Mouse (Mus musculus) kidney, adult 9 months (tissue): Measurements from ENCODE around the gene Gbp8.
"Not testable (repeated sequence)": the region's sequence is repeated elsewhere in the genome, so short reads cannot be mapped to it uniquely, and the experiment has no call there.

Experiments used
- DNase-seq: peaks from one replicate; pipeline ENCODE4 v3.0.0; 2022

Gene Gbp8

DNA sequence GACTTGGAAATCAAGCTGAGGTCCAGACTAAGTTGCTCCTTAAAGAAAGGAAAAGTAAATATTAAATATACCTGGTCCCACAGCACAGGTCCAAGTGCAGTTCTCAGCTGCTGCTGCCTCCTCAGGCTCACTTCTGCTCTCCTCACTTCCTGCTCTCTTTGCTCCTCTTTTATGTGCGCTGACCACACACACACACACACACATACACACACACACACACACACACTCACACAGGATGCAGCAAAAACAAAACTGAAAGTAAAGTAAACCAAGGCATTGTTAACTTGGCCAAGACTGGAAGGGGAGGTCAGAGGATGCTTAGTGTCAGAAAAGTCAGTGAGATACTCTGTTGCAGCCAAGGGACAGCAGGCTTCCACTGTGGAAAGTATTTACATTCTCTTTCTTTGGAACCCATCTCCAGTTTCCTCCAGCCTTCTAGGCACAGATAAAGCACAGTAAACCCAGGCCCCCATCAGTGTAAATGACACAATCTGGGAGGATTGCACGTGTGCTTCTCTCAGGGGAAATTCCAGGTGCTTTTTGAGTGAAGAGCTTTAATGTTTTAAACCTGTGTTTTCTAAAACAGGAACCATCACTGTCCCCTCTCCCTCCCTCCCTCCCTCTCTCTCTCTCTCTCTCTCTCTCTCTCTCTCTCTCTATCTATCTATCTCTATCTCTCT is at the start of gene Gbp8, which contains the start of the genes Gbp9 and Gbp4:
Gene Gbp8, minus strand, starts transcription at position 132 of the 680 bp plus-strand sequence.
Gene Gbp9, minus strand, starts transcription at position 131 of the 680 bp plus-strand sequence.
Gene Gbp4, minus strand, starts transcription at position 178 of the 680 bp plus-strand sequence.
- peak; percentile 61 for DNase-seq

GRCm38 (mm10) chr5:105181446-105181845 is 42.1 kb upstream of the Gbp8 start:
- no peak for DNase-seq

DNA sequence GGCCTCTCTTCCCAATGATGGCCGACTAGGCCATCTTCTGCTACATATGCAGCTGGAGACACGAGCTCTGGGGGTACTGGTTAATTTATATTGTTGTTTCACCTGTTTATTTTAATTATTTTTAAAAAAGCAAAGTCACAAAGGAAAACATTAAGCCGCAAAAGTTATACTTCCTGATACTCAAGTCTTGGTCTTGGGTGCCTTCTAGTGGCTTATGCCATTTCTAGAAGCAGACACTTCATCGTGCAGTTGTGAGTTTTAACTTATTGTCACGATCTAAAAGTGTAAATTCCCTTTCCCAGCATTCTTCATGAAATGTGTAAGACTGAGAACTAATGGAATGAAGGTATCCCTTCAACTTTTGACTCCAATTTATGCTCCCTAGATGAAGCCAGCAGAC is 17.2 kb upstream of the Gbp8 start:
- DNase-seq: no peak

DNA sequence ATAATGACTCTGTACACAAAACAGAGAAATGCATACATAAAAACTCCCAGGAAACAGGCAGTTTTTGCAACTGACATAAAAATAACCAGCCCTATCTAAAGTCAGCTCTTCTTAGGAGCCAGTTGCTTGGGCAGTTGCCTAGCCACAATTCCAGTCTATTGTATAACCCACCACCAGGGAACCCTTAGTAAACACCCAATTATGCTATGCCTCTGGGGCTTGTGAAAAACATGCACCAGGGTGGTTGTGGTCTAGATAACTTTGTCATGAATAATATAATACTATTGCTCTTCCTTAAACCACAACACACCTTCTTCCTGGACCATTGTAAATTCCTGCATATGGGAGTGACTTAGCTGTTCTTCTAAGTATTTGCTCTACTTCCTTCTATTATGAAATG is 14.7 kb upstream of the Gbp8 start:
- DNase-seq: no peak

- DNase-seq: not testable (repeated sequence)
Observed at GRCm38 (mm10) chr5:105148062-105148461, 8.7 kb upstream of the Gbp8 start.

DNA sequence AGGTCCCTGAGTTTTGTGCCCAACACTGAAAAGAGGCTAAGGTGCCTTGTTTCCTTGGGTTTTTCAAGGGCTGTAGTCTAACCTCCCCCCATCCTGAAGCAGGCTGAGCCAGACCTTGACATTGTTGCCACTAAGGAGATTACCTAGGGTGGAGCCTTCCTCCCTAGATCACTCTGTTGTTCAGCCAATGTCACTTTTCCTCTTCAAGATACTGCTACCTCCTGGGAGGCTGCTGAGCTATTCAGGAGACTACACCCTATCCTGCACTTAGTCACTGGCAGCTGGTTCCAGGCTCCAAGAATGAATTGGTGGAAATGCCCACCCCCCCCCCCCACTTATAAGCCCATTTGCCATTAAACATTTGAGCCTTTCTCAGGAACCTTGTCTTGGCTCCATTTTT is 7.1 kb upstream of the Gbp8 start:
- peak; percentile 40 for DNase-seq

GRCm38 (mm10) chr5:105145731-105146130 is 6.4 kb upstream of the Gbp8 start:
- peak; percentile 40 for DNase-seq

DNA sequence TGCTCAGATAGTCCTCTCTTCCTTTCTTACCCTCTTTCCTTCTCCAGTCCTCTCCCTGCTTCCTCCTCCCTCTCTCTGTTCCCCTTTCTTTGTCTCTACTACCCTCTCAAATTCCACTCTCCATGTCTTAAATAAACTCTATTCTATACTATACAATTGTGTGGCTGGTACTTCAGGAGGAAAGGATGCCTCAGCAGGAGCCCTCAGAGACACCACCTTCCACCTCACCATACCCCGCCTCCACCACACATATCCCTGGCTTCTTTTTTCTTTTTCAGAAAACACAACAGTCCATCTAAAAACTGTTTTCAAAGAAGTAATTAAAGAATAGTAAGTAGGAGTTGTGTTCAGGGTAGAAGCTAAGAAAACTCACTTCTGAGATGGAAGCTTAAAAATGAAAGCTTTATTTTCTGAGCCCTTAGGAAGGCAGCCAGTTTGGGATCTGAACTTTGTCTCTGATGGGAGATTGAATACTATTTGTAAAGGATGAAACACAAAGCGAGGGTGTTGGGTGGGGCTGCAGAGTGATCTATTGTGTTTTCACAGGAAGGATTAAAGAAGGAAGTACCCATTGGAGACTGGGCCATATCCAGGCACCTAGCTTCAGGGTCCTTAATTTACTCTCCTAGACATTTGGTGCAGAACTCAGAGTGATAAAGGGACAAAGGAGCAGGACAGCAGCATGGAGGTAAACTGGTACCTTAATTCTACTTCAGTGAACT is 910 bp upstream of the Gbp8 start:
- not testable (repeated sequence) for DNase-seq

- no peak for DNase-seq
Observed at GRCm38 (mm10) chr5:105138906-105139305, 434 bp downstream of the Gbp8 start.

- not testable (repeated sequence) for DNase-seq
Observed at GRCm38 (mm10) chr5:105136706-105137304, 2.5 kb downstream of the Gbp8 start.

- not testable (repeated sequence) for DNase-seq
Observed at GRCm38 (mm10) chr5:105121731-105122130, 17.6 kb downstream of the Gbp8 start.

DNA sequence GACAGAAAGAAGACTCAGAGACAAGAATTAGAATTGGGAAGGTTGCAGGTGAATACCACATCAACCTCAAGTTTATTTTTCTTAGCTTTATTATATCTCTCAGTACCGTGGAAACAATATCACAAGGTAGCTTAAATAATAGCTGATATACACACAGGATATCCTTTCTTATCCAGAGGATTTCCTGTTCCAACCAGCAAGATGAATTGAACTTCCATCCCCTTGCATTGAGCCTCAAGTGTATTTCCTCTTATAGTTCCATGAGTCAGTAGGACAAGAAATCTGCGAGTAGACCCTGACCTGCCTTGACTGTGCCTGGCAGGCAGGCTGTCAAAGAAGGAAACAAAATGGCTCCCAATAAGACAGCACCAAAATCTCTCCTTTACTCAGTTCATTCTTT is 23.6 kb downstream of the Gbp8 start:
- no peak for DNase-seq

DNA sequence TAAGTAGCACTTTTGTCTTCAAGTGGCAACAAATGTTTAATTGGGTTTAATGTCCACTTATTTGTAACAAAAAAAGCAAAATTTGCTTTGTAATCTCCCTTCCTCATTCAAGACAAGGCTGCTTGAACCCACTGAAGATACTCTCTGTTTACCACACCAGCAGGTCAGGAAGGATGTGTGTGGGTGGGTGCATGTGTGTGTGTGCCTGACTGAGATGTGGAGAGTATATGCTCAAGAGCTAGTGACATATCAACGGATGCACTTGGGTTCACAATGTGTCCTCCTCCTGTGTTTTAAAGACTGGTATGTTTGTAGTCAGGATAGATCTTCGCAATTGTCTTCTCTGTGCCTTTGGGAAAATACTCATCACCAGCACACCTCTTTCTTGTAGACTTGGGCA is 24.6 kb downstream of the Gbp8 start:
- DNase-seq: no peak

DNA sequence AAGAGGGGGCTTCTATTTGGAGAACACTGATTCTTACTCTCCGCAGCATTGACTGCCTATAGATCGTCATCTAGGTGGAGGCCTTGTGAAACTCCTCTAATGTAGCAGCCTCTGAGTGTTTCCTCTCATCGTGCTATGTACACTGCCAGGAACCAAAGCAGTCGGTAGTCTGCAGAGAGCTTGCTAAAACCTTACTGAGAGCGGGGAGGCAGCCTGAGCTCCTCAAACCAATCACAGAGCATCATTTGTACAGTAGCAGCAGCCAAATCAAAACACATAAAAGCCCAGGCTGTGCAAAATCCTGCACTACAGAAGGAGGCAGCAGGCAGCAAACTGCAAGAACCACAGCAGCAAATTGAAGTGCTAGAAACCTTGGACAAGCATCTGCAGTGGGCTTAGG is 25.7 kb downstream of the Gbp8 start:
- DNase-seq: no peak

GRCm38 (mm10) chr5:105110271-105110852 is 29.0 kb downstream of the Gbp8 start:
- peak; percentile 70 for DNase-seq

DNA sequence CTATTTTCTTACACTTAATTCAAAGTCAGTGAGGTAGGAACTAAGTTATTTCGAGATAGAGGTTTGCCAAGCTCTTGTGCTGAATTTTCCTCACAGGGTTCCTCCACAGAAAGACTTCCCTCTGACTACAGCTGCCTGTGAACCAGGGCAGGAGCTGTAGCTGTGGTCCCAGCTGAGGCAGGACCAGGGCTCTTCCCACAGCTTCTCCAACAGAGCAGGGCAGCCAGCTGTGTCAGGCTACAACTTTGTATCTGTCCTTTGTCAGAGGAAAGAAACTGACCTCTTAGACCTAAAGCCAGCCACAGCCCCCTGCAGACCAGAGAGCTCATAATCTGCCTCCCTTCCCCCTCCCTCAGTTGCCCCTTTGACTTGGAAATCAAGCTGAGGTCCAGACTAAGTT is 29.6 kb downstream of the Gbp8 start:
- DNase-seq: peak; percentile 5

GRCm38 (mm10) chr5:105105689-105106088 is 33.7 kb downstream of the Gbp8 start:
- DNase-seq: not testable (repeated sequence)

GRCm38 (mm10) chr5:105081900-105082299 is 57.4 kb downstream of the Gbp8 start:
- DNase-seq: no peak

DNA sequence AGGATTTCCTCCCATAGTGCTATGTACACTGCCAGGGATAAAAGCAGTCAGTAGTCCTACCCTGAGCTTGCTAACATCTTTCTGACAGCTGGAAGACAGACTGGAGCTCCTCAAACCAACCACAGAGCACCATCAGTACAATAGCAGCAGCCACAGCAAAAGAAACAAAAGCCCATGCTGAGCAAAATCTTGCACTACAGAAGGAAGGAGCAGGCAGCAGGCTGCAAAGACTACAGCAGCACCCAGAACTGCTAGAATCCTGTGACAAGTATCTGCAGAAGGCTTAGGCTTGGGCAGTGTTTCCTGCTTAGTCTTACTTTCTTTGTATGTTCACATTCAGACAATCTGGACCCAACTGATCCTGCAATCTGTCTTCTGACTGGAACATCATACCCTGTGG is 71.0 kb downstream of the Gbp8 start:
- DNase-seq: not testable (repeated sequence)

- not testable (repeated sequence) for DNase-seq
Observed at GRCm38 (mm10) chr5:105064443-105064842, 74.9 kb downstream of the Gbp8 start.

DNA sequence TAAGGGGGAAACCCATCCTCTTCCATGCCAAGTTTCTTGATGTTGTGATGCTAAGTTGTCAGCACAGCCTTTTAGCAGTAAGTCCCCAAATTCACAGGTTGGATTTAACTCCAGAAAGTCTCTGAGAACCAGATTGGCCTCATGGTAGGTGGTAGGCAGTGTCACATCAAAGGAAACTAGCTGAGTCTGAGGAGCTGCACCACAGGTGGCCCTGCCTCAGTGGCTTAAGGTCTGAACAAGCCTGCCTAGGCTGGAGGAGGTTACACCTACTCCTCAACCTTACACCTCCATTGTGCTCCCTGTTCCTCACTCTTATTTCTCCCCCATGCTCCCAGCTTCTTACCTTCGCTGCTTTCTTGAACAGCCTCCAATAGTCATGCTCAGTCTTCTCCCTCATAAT is 76.0 kb downstream of the Gbp8 start:
- DNase-seq: no peak

DNA sequence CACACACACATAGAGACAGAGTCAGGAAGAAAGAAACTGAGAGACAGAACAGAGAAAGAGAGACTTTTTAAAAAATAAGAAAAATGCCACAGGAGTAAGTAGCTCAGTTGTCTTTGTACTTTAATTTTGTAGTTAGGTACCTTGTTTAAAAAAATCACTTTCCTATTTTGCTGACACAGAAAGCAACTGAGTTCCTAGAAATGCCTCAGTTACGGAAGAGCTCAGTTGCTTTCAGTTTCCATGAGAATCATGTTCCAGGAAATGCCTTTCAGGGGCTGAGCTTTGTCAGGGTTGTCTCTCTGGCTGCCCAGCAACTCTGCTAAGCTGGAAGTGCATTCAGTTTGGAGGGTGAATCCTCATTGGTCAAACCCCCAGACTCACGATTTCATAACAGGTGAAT is 76.9 kb downstream of the Gbp8 start:
- peak; percentile 7 for DNase-seq

GRCm38 (mm10) chr5:105060224-105060623 is 79.1 kb downstream of the Gbp8 start:
- no peak for DNase-seq
